In the genomic region with DNA sequence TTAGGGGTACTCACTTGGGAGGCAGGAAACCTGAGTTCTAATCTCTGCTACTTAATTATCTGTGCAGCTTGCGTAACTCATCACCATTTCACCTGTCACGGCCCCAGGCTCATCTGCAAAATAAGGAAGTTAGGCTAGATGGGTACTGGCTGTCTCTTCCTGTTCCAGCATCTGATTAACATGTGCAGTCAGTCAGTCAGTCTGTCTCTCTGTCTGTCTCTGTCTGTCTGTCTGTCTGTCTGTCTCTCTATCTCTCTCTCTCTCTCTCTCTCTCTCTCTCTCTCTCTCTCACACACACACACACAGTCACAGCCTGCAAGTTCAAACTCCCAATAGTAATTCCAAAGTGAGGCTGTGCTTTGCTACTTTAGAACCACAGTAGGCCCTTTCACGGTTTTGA, we compare ENCODE assay signal across 8 mouse cellular contexts. TPM values are rescaled to one million over a fixed set of nuclear protein-coding genes. Genes with fewer than 3 reads are reported as not detected.
DNase-seq lines count a peak whose midpoint lies in the region; ATAC-seq and TF ChIP-seq lines count a peak whose summit lies in the region.
"Not testable (repeated sequence)": the region's sequence is repeated elsewhere in the genome, so short reads cannot be mapped to it uniquely, and the experiment has no call there.

No protein-coding gene starts in this region.

- peak overlapping the region; percentile 63 for H3K4me2 ChIP-seq in embryonic facial prominence, embryonic 12.5 days (replicated peaks)
- peak overlapping the region; percentile 46 for H3K4me2 ChIP-seq in limb, embryonic 15.5 days
- H3K4me2 ChIP-seq in neural tube, embryonic 14.5 days (ENCODE audit: low read depth, low read length) = peak overlapping the region; percentile 56

- TF ChIP-seq EP300 in heart, adult 2 months (IDR thresholded peaks at IDR 0.05; ENCODE audit: insufficient read depth, low read depth, low read length) = not testable (repeated sequence)

- in situ Hi-C loops in ES-E14 (cut with MboI; ENCODE audit: low sequenced_read_pairs in 2 of 2, unreplicated experiment in 2 of 2) = not testable (repeated sequence)

- H3K27ac ChIP-seq in ES-E14 (ENCODE audit: insufficient read depth, low read depth, low read length, poor library complexity, severe bottlenecking); neural tube, embryonic 14.5 days (ENCODE audit: low read depth, low read length): not testable (repeated sequence)
- H3K27ac ChIP-seq in embryonic facial prominence, embryonic 12.5 days = peak overlapping the region; percentile 98
- peak overlapping the region; percentile 90 for H3K27ac ChIP-seq in heart, adult 2 months
- peak overlapping the region; percentile 97; the same call in 1 of the 2 replicates for H3K27ac ChIP-seq in limb, embryonic 15.5 days

- ATAC-seq in embryonic facial prominence, embryonic 12.5 days (ENCODE audit: insufficient number of reproducible peaks, insufficient read depth, low FRiP score, low TSS enrichment); limb, embryonic 15.5 days (ENCODE audit: insufficient number of reproducible peaks, low FRiP score, low TSS enrichment, low read depth); neural tube, embryonic 14.5 days (ENCODE audit: low read depth): not testable (repeated sequence)

- not testable (repeated sequence) for DNase-seq in ES-E14 (ENCODE audit: low read depth, low spot score); heart, adult 2 months
- DNase-seq in induced T-regulatory cell, adult 2 months (ENCODE audit: low read depth) = peak; percentile 73
- peak; percentile 7 to 9 for DNase-seq in thymus, postnatal 10 days (ENCODE audit: low spot score in 2 of 2)

- H3K36me3 ChIP-seq in ES-E14 (ENCODE audit: control insufficient read depth, insufficient read depth, low read length, poor library complexity, severe bottlenecking); embryonic facial prominence, embryonic 12.5 days; heart, adult 2 months (ENCODE audit: control insufficient read depth, insufficient read depth, low read length); limb, embryonic 15.5 days; neural tube, embryonic 14.5 days (ENCODE audit: control insufficient read depth, insufficient read depth, low read length): not testable (repeated sequence)
- H3K36me3 ChIP-seq in megakaryocyte, embryonic 14.5 days (replicated peaks; ENCODE audit: low read length) = peaks cover 28% of the 10 kb centered on the region

- not testable (repeated sequence) for H3K79me2 ChIP-seq in heart, adult 2 months (replicated peaks; ENCODE audit: control insufficient read depth, insufficient read depth, low read length)

- H3K27me3 ChIP-seq in embryonic facial prominence, embryonic 12.5 days; heart, adult 2 months (ENCODE audit: control insufficient read depth, insufficient read depth, low read length); limb, embryonic 15.5 days; megakaryocyte, embryonic 14.5 days (replicated peaks); neural tube, embryonic 14.5 days (ENCODE audit: control insufficient read depth, insufficient read depth, low read length): not testable (repeated sequence)

- H3K4me3 ChIP-seq in ES-E14 (ENCODE audit: insufficient read depth in 1 of 2, low read depth in 1 of 2, low read length in 2 of 2, poor library complexity in 1 of 2, severe bottlenecking in 1 of 2) = peak overlapping the region; percentile 74 to 100
- H3K4me3 ChIP-seq in embryonic facial prominence, embryonic 12.5 days = peak overlapping the region; percentile 77
- H3K4me3 ChIP-seq in heart, adult 2 months = peak overlapping the region; percentile 87
- peak overlapping the region; percentile 77 for H3K4me3 ChIP-seq in limb, embryonic 15.5 days
- H3K4me3 ChIP-seq in megakaryocyte, embryonic 14.5 days (replicated peaks) = peak overlapping the region; percentile 96
- H3K4me3 ChIP-seq in neural tube, embryonic 14.5 days (ENCODE audit: low read depth, low read length) = peak overlapping the region; percentile 78

- H3K9me3 ChIP-seq in ES-E14 (ENCODE audit: control insufficient read depth, insufficient read depth, low read depth, low read length); embryonic facial prominence, embryonic 12.5 days; limb, embryonic 15.5 days; megakaryocyte, embryonic 14.5 days; neural tube, embryonic 14.5 days (ENCODE audit: control insufficient read depth, low read length): not testable (repeated sequence)

- not testable (repeated sequence) for TF ChIP-seq POLR2A in heart, adult 2 months (IDR thresholded peaks at IDR 0.05; ENCODE audit: insufficient read depth, low read depth, low read length)

- peak overlapping the region; percentile 98; the same call in 1 of the 2 replicates for H3K9ac ChIP-seq in ES-E14 (ENCODE audit: insufficient read depth, low read depth, low read length, poor library complexity, severe bottlenecking)
- peak overlapping the region; percentile 85 for H3K9ac ChIP-seq in embryonic facial prominence, embryonic 12.5 days
- H3K9ac ChIP-seq in heart, adult 2 months (ENCODE audit: low read depth, low read length) = peak overlapping the region; percentile 46
- peak overlapping the region; percentile 71 for H3K9ac ChIP-seq in limb, embryonic 15.5 days
- not testable (repeated sequence) for H3K9ac ChIP-seq in neural tube, embryonic 14.5 days (replicated peaks; ENCODE audit: low read depth, low read length)

- not testable (repeated sequence) for TF ChIP-seq CTCF in heart, adult 2 months (IDR thresholded peaks at IDR 0.05)

- H3K4me1 ChIP-seq in ES-E14 (ENCODE audit: control insufficient read depth in 2 of 2, insufficient read depth in 2 of 2, low read length in 2 of 2, poor library complexity in 1 of 2); heart, adult 2 months (ENCODE audit: control insufficient read depth, insufficient read depth, low read length); neural tube, embryonic 14.5 days (ENCODE audit: control insufficient read depth, insufficient read depth, low read length): not testable (repeated sequence)
- peaks cover 11% of the 10 kb centered on the region for H3K4me1 ChIP-seq in embryonic facial prominence, embryonic 12.5 days
- H3K4me1 ChIP-seq in limb, embryonic 15.5 days = peaks cover 18% of the 10 kb centered on the region; the same call in 1 of the 2 replicates
- H3K4me1 ChIP-seq in megakaryocyte, embryonic 14.5 days = peaks cover 49% of the 10 kb centered on the region

- 39% methylated on average over 3 of the region's 3 CpGs for WGBS in embryonic facial prominence, embryonic 12.5 days
- 22% methylated on average over 3 of the region's 3 CpGs for WGBS in heart, adult 2 months
- 39% methylated on average over 3 of the region's 3 CpGs for WGBS in limb, embryonic 15.5 days
- WGBS in neural tube, embryonic 14.5 days = 31% methylated on average over 3 of the region's 3 CpGs

- intact Hi-C loops in heart, adult 2 months (cut with DNase I) = loop anchor here (5.0 kb wide), 3 partner anchors 73 to 308 kb away; a partner anchor contains a TSS

RNA-seq across cellular contexts. Expression of a gene that starts 1.0 kb away (rescaled TPM):
- 36.1 and 58.3 TPM in 2 replicates for total RNA-seq in ES-E14 (2012; rRNA removed)
- 225 and 240 TPM in 2 replicates for polyA plus RNA-seq in embryonic facial prominence, embryonic 12.5 days (2016; fragmentation: Nextera tagmentation; extraction: Ambion mirVana)
- total RNA-seq in heart, adult 2 months (2021) = 10 to 100 TPM; 59.6 to 67.3 TPM
- 9.7 and 20.8 TPM in 2 replicates for polyA plus RNA-seq in heart, adult 2 months (2012; rRNA removed)
- polyA plus RNA-seq in limb, embryonic 15.5 days (2015; fragmentation: Nextera tagmentation; extraction: Ambion mirVana) = 217 and 223 TPM in 2 replicates
- 3.2 TPM in 1 of 2 replicates, not detected in the other for polyA plus RNA-seq in megakaryocyte, embryonic 14.5 days (2012; ENCODE audit: insufficient read depth, low replicate concordance)
- polyA plus RNA-seq in neural tube, embryonic 14.5 days (2014; fragmentation: Nextera tagmentation; extraction: Ambion mirVana) = 128 and 142 TPM in 2 replicates
